Mouse (Mus musculus): ENCODE measurements at regions not wholly inside any gene's neighbourhood (a gene's known extent, or its start where the extent isn't known, plus 50 kb on each side); places are given as distances from the start of the nearest gene placed in this dataset.
A peak's percentile ranks its signal among the peaks of the same experiment; 100 is the strongest.

DNA sequence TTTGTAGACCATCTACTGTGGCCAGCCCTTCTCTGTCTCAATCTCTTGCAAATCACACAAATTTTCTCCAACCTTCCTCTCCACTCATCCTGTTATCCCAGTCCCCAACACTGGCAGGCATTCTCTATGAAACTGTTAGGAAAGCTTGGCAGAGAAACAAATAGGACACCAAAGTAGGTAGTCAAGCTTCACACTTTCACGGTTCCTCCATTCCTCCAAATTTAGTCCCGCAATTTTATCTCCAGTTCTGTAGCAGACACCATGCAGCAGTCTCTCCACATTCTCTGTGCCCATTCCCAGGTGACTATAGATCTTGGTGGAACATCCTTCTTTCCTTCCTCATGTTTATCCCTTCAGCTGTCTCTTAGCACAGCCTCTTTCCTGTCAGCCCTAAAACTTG lies 856.9 kb downstream of the Zpld1 start:
- no peak overlapping the region for H3K27ac ChIP-seq
- no peak for TF ChIP-seq CTCF (conservative IDR thresholded peaks at IDR 0.05)
- H3K4me3 ChIP-seq, result no peak overlapping the region
- no peak for DNase-seq (ENCODE audit: low spot score in 2 of 2)

DNA sequence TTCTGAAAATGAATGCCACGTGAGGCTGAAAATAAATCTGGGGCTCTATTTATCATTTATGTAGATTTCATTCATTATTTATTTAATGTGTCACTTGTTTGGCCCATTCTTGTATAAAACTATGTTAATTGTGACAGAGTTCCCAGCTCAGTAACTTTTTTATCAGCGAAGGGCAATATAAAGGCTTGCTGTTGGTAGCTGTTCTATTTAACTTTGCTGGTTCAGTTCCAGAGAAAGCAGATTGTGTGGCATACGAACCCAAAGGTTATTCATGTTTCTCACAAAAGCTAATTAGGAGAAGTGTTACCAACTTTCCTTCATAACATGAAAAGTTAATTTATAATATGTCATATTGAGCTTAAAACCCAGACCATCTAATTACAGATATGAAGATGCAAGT lies 891.1 kb downstream of the Zpld1 start:
- peak in 1 of 2 experiments; percentile 13 for DNase-seq (ENCODE audit: low spot score in 2 of 2)
- Histone ChIP-seq H3K27ac (no peak overlapping the region), H3K4me3 (no peak overlapping the region)
- no peak for TF ChIP-seq CTCF (conservative IDR thresholded peaks at IDR 0.05)

- peak overlapping the region; percentile 72 for H3K27ac ChIP-seq
- no peak for TF ChIP-seq CTCF (conservative IDR thresholded peaks at IDR 0.05)
- DNase-seq (ENCODE audit: low spot score in 2 of 2), result peak; percentile 19 to 21
- H3K4me3 ChIP-seq, result no peak overlapping the region
Observed at GRCm38 (mm10) chr16:54384019-54384418, 913.8 kb downstream of the Zpld1 start.

- no peak overlapping the region for H3K27ac ChIP-seq
- H3K4me3 ChIP-seq, result no peak overlapping the region
- peak in 1 of 2 experiments; percentile 8 for DNase-seq (ENCODE audit: low spot score in 2 of 2)
- TF ChIP-seq CTCF (conservative IDR thresholded peaks at IDR 0.05), result no peak
Observed at GRCm38 (mm10) chr16:54374990-54375389, 922.8 kb downstream of the Zpld1 start.

GRCm38 (mm10) chr16:54354423-54354822 lies 943.4 kb downstream of the Zpld1 start:
- Histone ChIP-seq H3K27ac (no peak overlapping the region), H3K4me3 (no peak overlapping the region)
- no peak for TF ChIP-seq CTCF (conservative IDR thresholded peaks at IDR 0.05)
- no peak for DNase-seq (ENCODE audit: low spot score in 2 of 2)

DNA sequence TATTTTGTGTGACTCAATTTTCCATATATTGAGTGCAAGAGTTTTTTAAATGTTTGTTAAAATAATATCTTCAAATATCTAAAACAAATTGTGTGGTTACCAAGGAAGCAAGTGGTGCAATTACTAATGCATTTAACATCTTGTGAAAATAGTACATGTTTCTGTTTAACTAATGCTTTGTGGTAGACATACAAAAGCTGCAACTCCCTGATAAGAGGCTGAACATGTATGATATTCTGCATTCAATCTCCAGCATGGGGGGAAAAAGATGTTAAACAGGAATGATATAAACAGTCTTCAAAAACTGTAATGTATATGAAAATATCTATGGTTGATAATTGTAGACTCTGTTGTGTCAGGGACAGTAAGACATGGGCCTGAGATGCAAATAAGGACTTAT lies 949.0 kb downstream of the Zpld1 start:
- Histone ChIP-seq H3K4me3 (no peak overlapping the region), H3K27ac (no peak overlapping the region)
- TF ChIP-seq CTCF (conservative IDR thresholded peaks at IDR 0.05), result no peak
- no peak for DNase-seq (ENCODE audit: low spot score in 2 of 2)

GRCm38 (mm10) chr16:54346086-54346789 lies 951.5 kb downstream of the Zpld1 start:
- no peak for DNase-seq (ENCODE audit: low spot score in 2 of 2)
- TF ChIP-seq CTCF (conservative IDR thresholded peaks at IDR 0.05), result no peak
- no peak overlapping the region for H3K4me3 ChIP-seq
- no peak overlapping the region for H3K27ac ChIP-seq
